Mouse (Mus musculus): ENCODE measurements around the gene Slitrk4.

Slitrk4 gene

GRCm38 (mm10) chrX:64276290-64277125 is at the start of gene Slitrk4:
TSS of gene Slitrk4 (minus strand) at chrX:64276996.
- TF ChIP-seq GATA4 (IDR thresholded peaks at IDR 0.05; ENCODE audit: insufficient replicate concordance, low read length), result no peak

GRCm38 (mm10) chrX:64319501-64319900 is 42.7 kb upstream of the Slitrk4 start:
- no peak for TF ChIP-seq GATA4 (IDR thresholded peaks at IDR 0.05; ENCODE audit: insufficient replicate concordance, low read length)

GRCm38 (mm10) chrX:64277991-64278301 is 1.1 kb upstream of the Slitrk4 start:
- TF ChIP-seq GATA4 (IDR thresholded peaks at IDR 0.05; ENCODE audit: insufficient replicate concordance, low read length), result no peak

- TF ChIP-seq GATA4 (IDR thresholded peaks at IDR 0.05; ENCODE audit: insufficient replicate concordance, low read length), result no peak
Measured at GRCm38 (mm10) chrX:64277126-64277990, 562 bp upstream of the Slitrk4 start.

GRCm38 (mm10) chrX:64275501-64276289 is 1.1 kb downstream of the Slitrk4 start:
- no peak for TF ChIP-seq GATA4 (IDR thresholded peaks at IDR 0.05; ENCODE audit: insufficient replicate concordance, low read length)

- TF ChIP-seq GATA4 (IDR thresholded peaks at IDR 0.05; ENCODE audit: insufficient replicate concordance, low read length), result no peak
Measured at GRCm38 (mm10) chrX:64263481-64263880, 13.3 kb downstream of the Slitrk4 start.

Data from liver, adult (tissue).